25 mouse cellular contexts compared by ENCODE assay signal in the genomic region with DNA sequence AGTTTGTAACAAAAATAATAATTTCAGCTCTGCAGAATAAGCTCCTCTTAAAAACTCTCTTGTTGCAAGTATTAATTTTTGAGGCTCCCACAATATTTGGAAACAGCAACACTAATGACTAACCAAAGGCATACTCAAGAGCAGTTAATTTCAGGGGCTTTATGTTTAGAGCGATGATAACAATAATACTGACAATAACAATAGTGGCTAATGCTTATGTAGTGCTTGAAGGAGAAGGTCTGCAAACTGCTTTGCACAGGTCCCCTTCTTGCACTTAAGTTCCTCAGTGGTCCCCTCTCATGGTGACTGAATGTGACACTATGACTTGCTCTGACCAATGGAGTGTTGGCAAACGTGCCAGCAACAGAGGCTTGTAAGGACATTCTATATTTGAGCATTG.
DNase-seq lines count a peak whose midpoint lies in the region; ATAC-seq lines count a peak whose summit lies in the region.
"Had no signal": no experiment of that assay in that cellular context is flagged by ENCODE, and none has a peak within 500 bp of the region (broad histone marks: within the 10 kb centered on the region; RNA-seq: fewer than 3 reads in every experiment).

No protein-coding gene starts in this region.

- H3K9me3 ChIP-seq in hindbrain, embryonic 16.5 days (ENCODE audit: control insufficient read depth, low read length), result no peaks in the 10 kb centered on the region
- no peaks in the 10 kb centered on the region for H3K9me3 ChIP-seq in hindbrain, embryonic 13.5 days
- no peaks in the 10 kb centered on the region for H3K9me3 ChIP-seq in midbrain, embryonic 15.5 days
- no peaks in the 10 kb centered on the region for H3K9me3 ChIP-seq in midbrain, embryonic 14.5 days (ENCODE audit: control insufficient read depth, low read length)
- no peaks in the 10 kb centered on the region for H3K9me3 ChIP-seq in neural tube, embryonic 14.5 days (ENCODE audit: control insufficient read depth, low read length)
- H3K9me3 ChIP-seq in neural tube, embryonic 15.5 days (replicated peaks), result no peaks in the 10 kb centered on the region
- H3K9me3 ChIP-seq: embryonic facial prominence, embryonic 12.5 days; embryonic facial prominence, embryonic 15.5 days; heart, embryonic 10.5 days; heart, embryonic 13.5 days had no signal

- 79% methylated on average over 2 of the region's 2 CpGs for WGBS in hindbrain, embryonic 16.5 days
- 88% methylated on average over 2 of the region's 2 CpGs for WGBS in hindbrain, embryonic 13.5 days
- 89% methylated on average over 2 of the region's 2 CpGs for WGBS in midbrain, embryonic 15.5 days
- WGBS in midbrain, embryonic 14.5 days, result 95% methylated on average over 2 of the region's 2 CpGs
- 79% methylated on average over 2 of the region's 2 CpGs for WGBS in neural tube, embryonic 14.5 days
- WGBS in neural tube, embryonic 15.5 days, result 60% methylated on average over 2 of the region's 2 CpGs

- no peaks in the 10 kb centered on the region for H3K27me3 ChIP-seq in hindbrain, embryonic 16.5 days (replicated peaks; ENCODE audit: control insufficient read depth, insufficient read depth, low read length)
- no peaks in the 10 kb centered on the region for H3K27me3 ChIP-seq in hindbrain, embryonic 13.5 days
- H3K27me3 ChIP-seq in midbrain, embryonic 15.5 days (replicated peaks), result no peaks in the 10 kb centered on the region
- no peaks in the 10 kb centered on the region for H3K27me3 ChIP-seq in midbrain, embryonic 14.5 days (ENCODE audit: control insufficient read depth, insufficient read depth, low read length)
- no peaks in the 10 kb centered on the region for H3K27me3 ChIP-seq in neural tube, embryonic 14.5 days (ENCODE audit: control insufficient read depth, insufficient read depth, low read length)
- H3K27me3 ChIP-seq in neural tube, embryonic 15.5 days (replicated peaks), result no peaks in the 10 kb centered on the region
- H3K27me3 ChIP-seq: embryonic facial prominence, embryonic 12.5 days; embryonic facial prominence, embryonic 15.5 days; heart, embryonic 13.5 days had no signal

- DNase-seq in midbrain, embryonic 14.5 days, result no peak
- DNase-seq: adrenal gland, adult 2 months; adrenal gland, postnatal 14 days; cerebellum, adult 11 months; cerebellum, adult 2 months; cerebellum, adult 9-11 months; cerebellum, postnatal 25 days; forebrain, postnatal 0 days; gastrocnemius, adult 2 months; gastrocnemius, postnatal 25 days; heart, adult 18-20 months; heart, postnatal 14 days; heart, postnatal 4 days had no signal

- H3K4me3 ChIP-seq in hindbrain, embryonic 16.5 days (ENCODE audit: low read length), result no peak overlapping the region
- H3K4me3 ChIP-seq in hindbrain, embryonic 13.5 days, result no peak overlapping the region
- no peak overlapping the region for H3K4me3 ChIP-seq in midbrain, embryonic 15.5 days
- H3K4me3 ChIP-seq in midbrain, embryonic 14.5 days (replicated peaks; ENCODE audit: low read depth, low read length), result no peak overlapping the region
- no peak overlapping the region for H3K4me3 ChIP-seq in neural tube, embryonic 14.5 days (ENCODE audit: low read depth, low read length)
- H3K4me3 ChIP-seq in neural tube, embryonic 15.5 days (replicated peaks), result no peak overlapping the region
- H3K4me3 ChIP-seq: embryonic facial prominence, embryonic 12.5 days; embryonic facial prominence, embryonic 15.5 days; gastrocnemius, adult 2 months; heart, embryonic 10.5 days; heart, embryonic 13.5 days had no signal

- peak; percentile 30; the same call in 1 of the 2 replicates for ATAC-seq in hindbrain, embryonic 16.5 days
- ATAC-seq in hindbrain, embryonic 13.5 days (ENCODE audit: low FRiP score), result no peak
- no peak for ATAC-seq in midbrain, embryonic 15.5 days (replicated peaks)
- no peak for ATAC-seq in midbrain, embryonic 14.5 days (ENCODE audit: low FRiP score, low TSS enrichment)
- ATAC-seq in neural tube, embryonic 14.5 days (ENCODE audit: low read depth), result peak; percentile 58; the same call in 1 of the 2 replicates
- peak; percentile 69 for ATAC-seq in neural tube, embryonic 15.5 days (ENCODE audit: low FRiP score)
- ATAC-seq: CD4-positive, CD25-positive, alpha-beta regulatory T cell, adult 4 months; forebrain, embryonic 14.5 days; forebrain, postnatal 0 days; inflammation-experienced regulatory T-cells, adult 6 months had no signal

- H3K4me1 ChIP-seq in hindbrain, embryonic 16.5 days (ENCODE audit: control insufficient read depth, insufficient read depth, low read depth, low read length), result no peaks in the 10 kb centered on the region
- H3K4me1 ChIP-seq in hindbrain, embryonic 13.5 days (replicated peaks), result peaks cover 9% of the 10 kb centered on the region
- 0 out of 2 replicates have a peak, but pooled peaks cover 3% of the 10 kb centered on the region for H3K4me1 ChIP-seq in midbrain, embryonic 15.5 days
- no peaks in the 10 kb centered on the region for H3K4me1 ChIP-seq in midbrain, embryonic 14.5 days (ENCODE audit: control insufficient read depth, insufficient read depth, low read length)
- no peaks in the 10 kb centered on the region for H3K4me1 ChIP-seq in neural tube, embryonic 14.5 days (ENCODE audit: control insufficient read depth, insufficient read depth, low read length)
- H3K4me1 ChIP-seq in neural tube, embryonic 15.5 days, result peaks cover 20% of the 10 kb centered on the region
- H3K4me1 ChIP-seq: embryonic facial prominence, embryonic 15.5 days; heart, embryonic 13.5 days had no signal

- no peak overlapping the region for H3K9ac ChIP-seq in hindbrain, embryonic 16.5 days (ENCODE audit: low read depth, low read length)
- no peak overlapping the region for H3K9ac ChIP-seq in hindbrain, embryonic 13.5 days
- H3K9ac ChIP-seq in midbrain, embryonic 15.5 days, result no peak overlapping the region
- H3K9ac ChIP-seq in midbrain, embryonic 14.5 days (replicated peaks; ENCODE audit: low read length), result no peak overlapping the region
- H3K9ac ChIP-seq in neural tube, embryonic 14.5 days (replicated peaks; ENCODE audit: low read depth, low read length), result no peak overlapping the region
- H3K9ac ChIP-seq in neural tube, embryonic 15.5 days (replicated peaks), result no peak overlapping the region
- H3K9ac ChIP-seq: embryonic facial prominence, embryonic 12.5 days; embryonic facial prominence, embryonic 15.5 days; forebrain, postnatal 0 days; heart, embryonic 13.5 days had no signal

- no peak overlapping the region for H3K27ac ChIP-seq in hindbrain, embryonic 16.5 days (ENCODE audit: low read depth, low read length)
- no peak overlapping the region for H3K27ac ChIP-seq in hindbrain, embryonic 13.5 days
- peak overlapping the region; percentile 25; the same call in 1 of the 2 replicates for H3K27ac ChIP-seq in midbrain, embryonic 15.5 days
- H3K27ac ChIP-seq in midbrain, embryonic 14.5 days (replicated peaks; ENCODE audit: low read depth, low read length), result no peak overlapping the region
- 0 out of 2 replicates have a peak overlapping the region, but pooled peaks have one; percentile 4 for H3K27ac ChIP-seq in neural tube, embryonic 14.5 days (ENCODE audit: low read depth, low read length)
- H3K27ac ChIP-seq in neural tube, embryonic 15.5 days (replicated peaks), result peak overlapping the region; percentile 65
- H3K27ac ChIP-seq: embryonic facial prominence, embryonic 12.5 days; embryonic facial prominence, embryonic 15.5 days; gastrocnemius, adult 2 months; heart, embryonic 10.5 days; heart, embryonic 13.5 days had no signal

- no peaks in the 10 kb centered on the region for H3K36me3 ChIP-seq in hindbrain, embryonic 16.5 days (ENCODE audit: control insufficient read depth, insufficient read depth, low read length)
- no peaks in the 10 kb centered on the region for H3K36me3 ChIP-seq in hindbrain, embryonic 13.5 days
- no peaks in the 10 kb centered on the region for H3K36me3 ChIP-seq in midbrain, embryonic 15.5 days (replicated peaks)
- H3K36me3 ChIP-seq in midbrain, embryonic 14.5 days (ENCODE audit: control insufficient read depth, insufficient read depth, low read length), result no peaks in the 10 kb centered on the region
- no peaks in the 10 kb centered on the region for H3K36me3 ChIP-seq in neural tube, embryonic 14.5 days (ENCODE audit: control insufficient read depth, insufficient read depth, low read length)
- H3K36me3 ChIP-seq in neural tube, embryonic 15.5 days, result no peaks in the 10 kb centered on the region
- H3K36me3 ChIP-seq: embryonic facial prominence, embryonic 12.5 days; embryonic facial prominence, embryonic 15.5 days; heart, embryonic 10.5 days; heart, embryonic 13.5 days had no signal

- H3K4me2 ChIP-seq in hindbrain, embryonic 16.5 days (ENCODE audit: low read length), result no peak overlapping the region
- H3K4me2 ChIP-seq in hindbrain, embryonic 13.5 days, result no peak overlapping the region
- no peak overlapping the region for H3K4me2 ChIP-seq in midbrain, embryonic 15.5 days
- no peak overlapping the region for H3K4me2 ChIP-seq in midbrain, embryonic 14.5 days (ENCODE audit: low read length)
- no peak overlapping the region for H3K4me2 ChIP-seq in neural tube, embryonic 14.5 days (ENCODE audit: low read depth, low read length)
- no peak overlapping the region for H3K4me2 ChIP-seq in neural tube, embryonic 15.5 days
- H3K4me2 ChIP-seq: embryonic facial prominence, embryonic 12.5 days; embryonic facial prominence, embryonic 15.5 days; heart, embryonic 13.5 days had no signal

Comparison
In these comparisons a context has a peak if more than half of its experiments do, and no peak if none do; other contexts are left out.
1. ATAC-seq: peak in hindbrain, embryonic 16.5 days (single experiment), neural tube, embryonic 14.5 days (single experiment) and neural tube, embryonic 15.5 days (single experiment); none in hindbrain, embryonic 13.5 days (single experiment), midbrain, embryonic 15.5 days (single experiment) and midbrain, embryonic 14.5 days (single experiment).
2. H3K27ac ChIP-seq: peak in midbrain, embryonic 15.5 days (single experiment), neural tube, embryonic 14.5 days (single experiment) and neural tube, embryonic 15.5 days (single experiment); none in hindbrain, embryonic 16.5 days (single experiment), hindbrain, embryonic 13.5 days (single experiment) and midbrain, embryonic 14.5 days (single experiment).